Mouse (Mus musculus) spleen, adult 2 months (tissue): ENCODE measurements around the gene 4930404H24Rik. TPM values are rescaled to one million over a fixed set of nuclear protein-coding genes. Genes with fewer than 3 reads are reported as not detected.
"Not testable (repeated sequence)": the region's sequence is repeated elsewhere in the genome, so short reads cannot be mapped to it uniquely, and the experiment has no call there.

Experiments used
- DNase-seq, 2 experiments: peaks; one replicate each; pipeline versions ENCODE4 v3.0.0 to v3.0.0-alpha.2; 2012 to 2021; ENCODE audit warnings: low spot score in 2 of 2, low read depth in 1 of 2
- H3K27ac ChIP-seq: fragments of 200-500 bp; 2 replicates; pipeline ENCODE4 v1.5.1; 2012; ENCODE audit warnings: low read length, inconsistent platforms; ENCODE audit not compliant: insufficient read depth
- H3K27me3 ChIP-seq: fragments of 200-500 bp; 2 replicates; pipeline ENCODE4 v1.6.1; 2012; ENCODE audit warnings: mild to moderate bottlenecking, moderate library complexity, low read length, inconsistent platforms; ENCODE audit not compliant: control insufficient read depth, insufficient read depth
- H3K36me3 ChIP-seq: fragments of 200-500 bp; 2 replicates; pipeline ENCODE4 v1.6.1; 2012; ENCODE audit warnings: mild to moderate bottlenecking, low read length, inconsistent platforms; ENCODE audit not compliant: control insufficient read depth, insufficient read depth
- H3K4me1 ChIP-seq: fragments of 200-500 bp; 2 replicates; pipeline ENCODE4 v1.6.1; 2011; ENCODE audit warnings: inconsistent platforms; ENCODE audit not compliant: control insufficient read depth, insufficient read depth, insufficient read length
- H3K4me3 ChIP-seq: fragments of 200-500 bp; 2 replicates; pipeline ENCODE4 v1.5.1; 2011; ENCODE audit warnings: mild to moderate bottlenecking, inconsistent platforms; ENCODE audit not compliant: insufficient read depth, insufficient read length; ENCODE audit errors: extremely low read depth
- CTCF ChIP-seq: fragments of 200-500 bp; IDR thresholded peaks from 2 replicates; pipeline ENCODE4 v1.5.1; 2011; ENCODE audit warnings: mild to moderate bottlenecking, inconsistent platforms; ENCODE audit not compliant: insufficient read depth, insufficient read length, insufficient replicate concordance; ENCODE audit errors: extremely low read depth
- POLR2A ChIP-seq: fragments of 200-500 bp; IDR thresholded peaks from 2 replicates; pipeline ENCODE4 v1.6.1; 2011; ENCODE audit warnings: low read depth, low read length, inconsistent platforms
- WGBS: fragments of 180-500 bp; shearing (Covaris S2); methylation state at CpG from one replicate; pipeline ENCODE4 v1.1.7; 2018; 5-methylcytosine and 5-hydroxymethylcytosine counted together
- polyA plus RNA-seq: library from polyadenylated mRNA; depleted of rRNA; stranded (reverse); fragments of >200 nt; gene quantifications from 2 replicates; pipeline ENCODE4 v1.2.3, GENCODE M21; 2012

Gene 4930404H24Rik
- polyA plus RNA-seq, 1 experiment = not detected

- Histone ChIP-seq H3K4me1 (peaks cover 23% of the 10 kb centered on the region), H3K36me3 (no peaks in the 10 kb centered on the region), H3K4me3 (no peak overlapping the region), H3K27me3 (peaks cover 4% of the 10 kb centered on the region), H3K27ac (no peak overlapping the region)
- no peak for TF ChIP-seq POLR2A
- TF ChIP-seq CTCF = no peak
- DNase-seq = no peak
- WGBS = 36% methylated on average over 5 of the region's 5 CpGs
These were observed 1.6 kb upstream of the 4930404H24Rik start for GRCm38 (mm10) chr2:153490940-153491339.

- TF ChIP-seq POLR2A = no peak
- TF ChIP-seq CTCF = no peak
- H3K27me3 ChIP-seq = peaks cover 4% of the 10 kb centered on the region
- H3K4me3 ChIP-seq = peak overlapping the region; percentile 70; the same call in 1 of the 2 replicates
- 51% methylated on average over 18 of the region's 18 CpGs for WGBS
- H3K4me1 ChIP-seq = peaks cover 23% of the 10 kb centered on the region
- no peaks in the 10 kb centered on the region for H3K36me3 ChIP-seq
- no peak overlapping the region for H3K27ac ChIP-seq
- DNase-seq = no peak
These were observed 945 bp upstream of the 4930404H24Rik start for GRCm38 (mm10) chr2:153491512-153492178.

GRCm38 (mm10) chr2:153492179-153492517 is 442 bp upstream of the 4930404H24Rik start:
- Histone ChIP-seq H3K4me1 (peaks cover 23% of the 10 kb centered on the region), H3K27ac (no peak overlapping the region), H3K36me3 (no peaks in the 10 kb centered on the region), H3K27me3 (peaks cover 4% of the 10 kb centered on the region), H3K4me3 (peak overlapping the region; percentile 70; the same call in 1 of the 2 replicates)
- no peak for TF ChIP-seq CTCF
- TF ChIP-seq POLR2A = no peak
- WGBS = 1% methylated on average over 24 of the region's 24 CpGs
- no peak for DNase-seq

GRCm38 (mm10) chr2:153493393-153493731 is 772 bp downstream of the 4930404H24Rik start:
- H3K36me3 ChIP-seq = no peaks in the 10 kb centered on the region
- no peak for DNase-seq
- 8% methylated on average over 2 of the region's 2 CpGs for WGBS
- H3K27ac ChIP-seq = no peak overlapping the region; the same call in 1 of the 2 replicates
- peaks cover 4% of the 10 kb centered on the region for H3K27me3 ChIP-seq
- H3K4me1 ChIP-seq = peaks cover 23% of the 10 kb centered on the region
- 0 out of 2 replicates have a peak overlapping the region, but pooled peaks have one; percentile 70 for H3K4me3 ChIP-seq
- TF ChIP-seq CTCF (no peak), POLR2A (no peak)

GRCm38 (mm10) chr2:153493781-153494292 is 1.2 kb downstream of the 4930404H24Rik start:
- no peak for DNase-seq
- H3K36me3 ChIP-seq = no peaks in the 10 kb centered on the region
- 16% methylated on average over 6 of the region's 6 CpGs for WGBS
- peak overlapping the region; percentile 44 for H3K27ac ChIP-seq
- peaks cover 4% of the 10 kb centered on the region for H3K27me3 ChIP-seq
- H3K4me1 ChIP-seq = peaks cover 23% of the 10 kb centered on the region
- TF ChIP-seq CTCF (no peak), POLR2A (no peak)
- H3K4me3 ChIP-seq = no peak overlapping the region

GRCm38 (mm10) chr2:153494293-153494811 is 1.8 kb downstream of the 4930404H24Rik start:
- H3K27ac ChIP-seq = peak overlapping the region; percentile 44
- TF ChIP-seq POLR2A (no peak), CTCF (no peak)
- DNase-seq = no peak
- H3K4me1 ChIP-seq = peaks cover 23% of the 10 kb centered on the region
- no peak overlapping the region for H3K4me3 ChIP-seq
- no peaks in the 10 kb centered on the region for H3K36me3 ChIP-seq
- peaks cover 4% of the 10 kb centered on the region for H3K27me3 ChIP-seq
- WGBS = 28% methylated on average over 9 of the region's 9 CpGs

- 71% methylated on average over 4 of the region's 4 CpGs for WGBS
- H3K36me3 ChIP-seq, DNase-seq, H3K27me3 ChIP-seq, H3K4me3 ChIP-seq, H3K27ac ChIP-seq: not testable (repeated sequence)
- peaks cover 23% of the 10 kb centered on the region for H3K4me1 ChIP-seq
These were observed 2.8 kb downstream of the 4930404H24Rik start for GRCm38 (mm10) chr2:153495391-153495790.
